ENCODE assay signal across 8 mouse cellular contexts in the genomic region with DNA sequence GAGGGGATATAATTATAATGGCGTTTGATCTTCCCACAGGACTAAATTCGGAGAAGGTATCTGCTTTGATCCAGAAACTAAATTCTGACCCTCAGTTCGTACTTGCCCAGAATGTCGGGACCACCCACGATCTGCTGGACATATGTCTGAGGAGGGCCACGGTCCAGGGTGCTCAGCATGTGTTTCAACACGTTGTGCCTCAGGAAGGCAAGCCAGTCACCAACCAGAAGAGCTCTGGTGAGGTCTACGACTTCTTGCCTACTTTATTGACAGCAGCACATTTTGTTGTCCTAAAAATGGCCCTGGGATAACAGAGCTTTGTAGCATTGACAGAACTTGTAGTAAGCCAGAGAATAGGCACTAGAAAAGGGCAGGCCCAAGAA. TPM values are rescaled to one million over a fixed set of nuclear protein-coding genes. Genes with fewer than 3 reads are reported as not detected.
A peak's percentile ranks its signal among the peaks of the same experiment; 100 is the strongest.
DNase-seq lines count a peak whose midpoint lies in the region; ATAC-seq lines count a peak whose summit lies in the region.

No protein-coding gene starts in this region.

- peak overlapping the region; percentile 93 for H3K4me3 ChIP-seq in forebrain, embryonic 11.5 days (ENCODE audit: low read depth, low read length)
- H3K4me3 ChIP-seq in limb, embryonic 12.5 days (replicated peaks) = peak overlapping the region; percentile 87
- peak overlapping the region; percentile 86 for H3K4me3 ChIP-seq in neural tube, embryonic 12.5 days

- peak; percentile 9 for DNase-seq in adrenal gland, postnatal 10 days
- no peak for DNase-seq in adrenal gland, postnatal 36 days
- peak; percentile 11 for DNase-seq in right cerebral cortex, postnatal 25 days
- no peak for DNase-seq in right cerebral cortex, postnatal 36 days (ENCODE audit: low spot score in 2 of 2)
- DNase-seq in forebrain, embryonic 11.5 days (ENCODE audit: low spot score) = peak; percentile 55
- no peak for DNase-seq in adrenal gland, postnatal 4 days (ENCODE audit: low spot score in 2 of 2)

- no peak overlapping the region; the same call in 1 of the 2 replicates for H3K27ac ChIP-seq in forebrain, embryonic 11.5 days (ENCODE audit: low read depth, low read length)
- peak overlapping the region; percentile 93; the same call in 1 of the 2 replicates for H3K27ac ChIP-seq in limb, embryonic 12.5 days
- no peak overlapping the region for H3K27ac ChIP-seq in neural tube, embryonic 12.5 days

- no peaks in the 10 kb centered on the region for H3K27me3 ChIP-seq in forebrain, embryonic 11.5 days (ENCODE audit: control insufficient read depth, insufficient read depth, low read length)
- no peaks in the 10 kb centered on the region for H3K27me3 ChIP-seq in limb, embryonic 12.5 days
- H3K27me3 ChIP-seq in neural tube, embryonic 12.5 days (replicated peaks) = no peaks in the 10 kb centered on the region

- 3% methylated on average over 8 of the region's 8 CpGs for whole genome bisulfite sequencing in forebrain, embryonic 11.5 days
- WGBS in limb, embryonic 12.5 days = 2% methylated on average over 8 of the region's 8 CpGs
- WGBS in neural tube, embryonic 12.5 days = 4% methylated on average over 8 of the region's 8 CpGs

- peak overlapping the region; percentile 60 for H3K4me2 ChIP-seq in forebrain, embryonic 11.5 days (ENCODE audit: low read depth, low read length, severe bottlenecking)
- peak overlapping the region; percentile 89 for H3K4me2 ChIP-seq in limb, embryonic 12.5 days
- peak overlapping the region; percentile 85 for H3K4me2 ChIP-seq in neural tube, embryonic 12.5 days (replicated peaks)

- H3K9me3 ChIP-seq in forebrain, embryonic 11.5 days (ENCODE audit: control insufficient read depth, low read length) = no peaks in the 10 kb centered on the region
- no peaks in the 10 kb centered on the region for H3K9me3 ChIP-seq in limb, embryonic 12.5 days
- no peaks in the 10 kb centered on the region for H3K9me3 ChIP-seq in neural tube, embryonic 12.5 days

- H3K4me1 ChIP-seq in forebrain, embryonic 11.5 days (replicated peaks; ENCODE audit: control insufficient read depth, insufficient read depth, low read length) = peaks cover 3% of the 10 kb centered on the region; the same call in 1 of the 2 replicates
- peaks cover 9% of the 10 kb centered on the region for H3K4me1 ChIP-seq in limb, embryonic 12.5 days (replicated peaks)
- peaks cover 7% of the 10 kb centered on the region for H3K4me1 ChIP-seq in neural tube, embryonic 12.5 days

- ATAC-seq in forebrain, embryonic 11.5 days (replicated peaks; ENCODE audit: low FRiP score) = no peak
- ATAC-seq in limb, embryonic 12.5 days (ENCODE audit: insufficient number of reproducible peaks, insufficient read depth, low FRiP score, low TSS enrichment, low read depth) = no peak
- ATAC-seq in neural tube, embryonic 12.5 days (ENCODE audit: low FRiP score, low read depth) = no peak; the same call in 1 of the 2 replicates

- peaks cover under 1% of the 10 kb centered on the region for H3K36me3 ChIP-seq in forebrain, embryonic 11.5 days (ENCODE audit: control insufficient read depth, insufficient read depth, low read length)
- H3K36me3 ChIP-seq in limb, embryonic 12.5 days = peaks cover 27% of the 10 kb centered on the region
- peaks cover 5% of the 10 kb centered on the region for H3K36me3 ChIP-seq in neural tube, embryonic 12.5 days

- H3K9ac ChIP-seq in forebrain, embryonic 11.5 days (ENCODE audit: low read length) = peak overlapping the region; percentile 86
- peak overlapping the region; percentile 91 for H3K9ac ChIP-seq in limb, embryonic 12.5 days (replicated peaks)
- peak overlapping the region; percentile 74 for H3K9ac ChIP-seq in neural tube, embryonic 12.5 days

RNA-seq across cellular contexts. Expression of a gene that starts 21.6 kb away (rescaled TPM):
- total RNA-seq in adrenal gland, postnatal 10 days (2021) = 10 to 100 TPM; 60.4 to 67.4 TPM
- 10 to 100 TPM; 45.2 to 57.2 TPM for total RNA-seq in adrenal gland, postnatal 36 days (2021)
- polyA plus RNA-seq in forebrain, embryonic 11.5 days (2014; fragmentation: Nextera tagmentation; extraction: Ambion mirVana) = 167 and 174 TPM in 2 replicates
- 202 and 212 TPM in 2 replicates for polyA plus RNA-seq in limb, embryonic 12.5 days (2016; fragmentation: Nextera tagmentation; extraction: Ambion mirVana)
- 175 TPM in 2 replicates for polyA plus RNA-seq in neural tube, embryonic 12.5 days (2016; fragmentation: Nextera tagmentation; extraction: Ambion mirVana)
- 10 to 100 TPM; 82.3 to 93.3 TPM for total RNA-seq in adrenal gland, postnatal 4 days (2021)

RNA-seq across cellular contexts. Expression of a gene that starts 44.2 kb away (rescaled TPM):
- total RNA-seq in adrenal gland, postnatal 10 days (2021) = 1 to 10 TPM in 1 of 2 experiments, under 1 TPM in 1; 0.81 to 1.8 TPM
- total RNA-seq in adrenal gland, postnatal 36 days (2021) = 1 to 10 TPM in 1 of 2 experiments, under 1 TPM in 1; 0.66 to 1.1 TPM
- polyA plus RNA-seq in forebrain, embryonic 11.5 days (2014; fragmentation: Nextera tagmentation; extraction: Ambion mirVana) = not detected in 2 replicates
- polyA plus RNA-seq in limb, embryonic 12.5 days (2016; fragmentation: Nextera tagmentation; extraction: Ambion mirVana) = not detected in 2 replicates
- not detected in 2 replicates for polyA plus RNA-seq in neural tube, embryonic 12.5 days (2016; fragmentation: Nextera tagmentation; extraction: Ambion mirVana)
- 1 to 10 TPM; 1.2 to 1.5 TPM for total RNA-seq in adrenal gland, postnatal 4 days (2021)

RNA-seq across cellular contexts. Expression of a gene that starts 52.2 kb away (rescaled TPM):
- 10 to 100 TPM; 19.4 to 19.6 TPM for total RNA-seq in adrenal gland, postnatal 10 days (2021)
- 10 to 100 TPM; 25.6 to 42.2 TPM for total RNA-seq in adrenal gland, postnatal 36 days (2021)
- 0.41 and 1.2 TPM in 2 replicates for polyA plus RNA-seq in forebrain, embryonic 11.5 days (2014; fragmentation: Nextera tagmentation; extraction: Ambion mirVana)
- 0.60 and 0.98 TPM in 2 replicates for polyA plus RNA-seq in limb, embryonic 12.5 days (2016; fragmentation: Nextera tagmentation; extraction: Ambion mirVana)
- polyA plus RNA-seq in neural tube, embryonic 12.5 days (2016; fragmentation: Nextera tagmentation; extraction: Ambion mirVana) = 0.49 and 0.89 TPM in 2 replicates
- 10 to 100 TPM; 20.2 to 22.8 TPM for total RNA-seq in adrenal gland, postnatal 4 days (2021)

Comparison
In these comparisons a context has a peak if more than half of its experiments do, and no peak if none do; other contexts are left out.
1. DNase-seq: peak in adrenal gland, postnatal 10 days (single experiment), right cerebral cortex, postnatal 25 days (single experiment) and forebrain, embryonic 11.5 days (single experiment); none in adrenal gland, postnatal 36 days (0 of 2), right cerebral cortex, postnatal 36 days (0 of 2) and adrenal gland, postnatal 4 days (0 of 2).
2. Peak in every context shown above with its lines, with median percentiles within 50 percentile points of each other: H3K4me2 ChIP-seq, H3K4me3 ChIP-seq and H3K9ac ChIP-seq.